Mouse (Mus musculus): ENCODE measurements at regions not wholly inside any gene's neighbourhood (a gene's known extent, or its start where the extent isn't known, plus 50 kb on each side); places are given as distances from the start of the nearest gene placed in this dataset.
A peak's percentile ranks its signal among the peaks of the same experiment; 100 is the strongest.

GRCm38 (mm10) chr10:96374293-96375069 is 238.1 kb downstream of the Gm5426 start:
- H3K36me3 ChIP-seq = no peaks in the 10 kb centered on the region
- H3K9ac ChIP-seq = no peak overlapping the region
- H3K4me1 ChIP-seq = peaks cover 17% of the 10 kb centered on the region
- H3K4me3 ChIP-seq = no peak overlapping the region
- no peaks in the 10 kb centered on the region for H3K9me3 ChIP-seq
- H3K27me3 ChIP-seq = no peaks in the 10 kb centered on the region
- 85% methylated on average over 12 of the region's 12 CpGs for WGBS
- no peak overlapping the region for H3K4me2 ChIP-seq
- no peak for ATAC-seq (ENCODE audit: insufficient number of reproducible peaks, insufficient read depth, low FRiP score, low TSS enrichment, low read depth)
- H3K27ac ChIP-seq = no peak overlapping the region

- WGBS = 89% methylated on average over 3 of the region's 3 CpGs
These were observed 238.7 kb downstream of the Gm5426 start for GRCm38 (mm10) chr10:96375070-96375447.

GRCm38 (mm10) chr10:96377549-96377948 is 239.3 kb upstream of the Btg1 start:
- Histone ChIP-seq H3K27me3 (no peaks in the 10 kb centered on the region), H3K9ac (no peak overlapping the region), H3K4me1 (0 out of 2 replicates have a peak, but pooled peaks cover 8% of the 10 kb centered on the region), H3K9me3 (no peaks in the 10 kb centered on the region), H3K4me3 (no peak overlapping the region), H3K36me3 (no peaks in the 10 kb centered on the region), H3K4me2 (no peak overlapping the region), H3K27ac (no peak overlapping the region)
- WGBS = 79% methylated on average over 4 of the region's 4 CpGs
- ATAC-seq (ENCODE audit: insufficient number of reproducible peaks, insufficient read depth, low FRiP score, low TSS enrichment, low read depth) = no peak

More at GRCm38 (mm10) chr10:96375070-96375447, 238.7 kb downstream of the Gm5426 start:
- ATAC-seq (ENCODE audit: insufficient number of reproducible peaks, insufficient read depth, low FRiP score, low TSS enrichment, low read depth) = no peak
- H3K4me2 ChIP-seq = no peak overlapping the region
- H3K27me3 ChIP-seq = no peaks in the 10 kb centered on the region
- no peaks in the 10 kb centered on the region for H3K36me3 ChIP-seq
- H3K27ac ChIP-seq = no peak overlapping the region
- peaks cover 17% of the 10 kb centered on the region for H3K4me1 ChIP-seq
- H3K9me3 ChIP-seq = no peaks in the 10 kb centered on the region
- no peak overlapping the region for H3K9ac ChIP-seq
- no peak overlapping the region for H3K4me3 ChIP-seq

- ATAC-seq (ENCODE audit: insufficient number of reproducible peaks, insufficient read depth, low FRiP score, low TSS enrichment, low read depth) = no peak
- Histone ChIP-seq H3K4me2 (no peak overlapping the region), H3K4me3 (no peak overlapping the region), H3K9ac (no peak overlapping the region), H3K9me3 (no peaks in the 10 kb centered on the region), H3K27me3 (no peaks in the 10 kb centered on the region), H3K4me1 (no peaks in the 10 kb centered on the region), H3K27ac (no peak overlapping the region), H3K36me3 (no peaks in the 10 kb centered on the region)
- 82% methylated on average over 9 of the region's 9 CpGs for WGBS
These were observed 237.6 kb upstream of the Btg1 start for GRCm38 (mm10) chr10:96379016-96379771.

DNA sequence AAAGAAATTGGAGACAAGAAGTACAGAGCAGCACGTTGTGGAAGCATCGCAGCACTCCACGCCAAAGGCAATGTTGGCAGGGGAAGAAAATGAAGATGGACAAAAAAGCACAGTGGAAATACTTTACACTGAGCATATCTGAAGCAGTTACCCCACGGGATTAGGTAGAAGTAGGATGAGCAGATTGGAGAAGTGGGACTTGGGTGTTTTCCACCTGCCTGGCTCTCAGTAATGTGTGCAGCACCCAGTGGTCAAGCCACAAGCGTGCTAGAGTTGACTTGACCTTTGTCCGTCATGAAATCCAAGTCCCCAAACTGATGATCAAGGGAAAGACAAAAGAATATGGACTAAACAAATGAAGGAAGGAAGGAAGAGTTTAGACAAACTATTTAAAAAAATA is 235.1 kb upstream of the Btg1 start:
- no peaks in the 10 kb centered on the region for H3K27me3 ChIP-seq
- no peak overlapping the region for H3K9ac ChIP-seq
- no peak overlapping the region for H3K4me3 ChIP-seq
- no peak overlapping the region for H3K4me2 ChIP-seq
- no peak overlapping the region for H3K27ac ChIP-seq
- WGBS = 88% methylated on average over 6 of the region's 6 CpGs
- no peaks in the 10 kb centered on the region for H3K36me3 ChIP-seq
- H3K4me1 ChIP-seq = no peaks in the 10 kb centered on the region
- no peak for ATAC-seq (ENCODE audit: insufficient number of reproducible peaks, insufficient read depth, low FRiP score, low TSS enrichment, low read depth)
- no peaks in the 10 kb centered on the region for H3K9me3 ChIP-seq

- H3K4me3 ChIP-seq = no peak overlapping the region
- no peak for ATAC-seq (ENCODE audit: insufficient number of reproducible peaks, insufficient read depth, low FRiP score, low TSS enrichment, low read depth)
- H3K27me3 ChIP-seq = no peaks in the 10 kb centered on the region
- H3K9ac ChIP-seq = no peak overlapping the region
- 63% methylated on average over 3 of the region's 3 CpGs for WGBS
- no peak overlapping the region for H3K27ac ChIP-seq
- H3K36me3 ChIP-seq = no peaks in the 10 kb centered on the region
- no peaks in the 10 kb centered on the region for H3K9me3 ChIP-seq
- H3K4me1 ChIP-seq = peaks cover 8% of the 10 kb centered on the region; the same call in 1 of the 2 replicates
- H3K4me2 ChIP-seq = no peak overlapping the region
These were observed 225.1 kb upstream of the Btg1 start for GRCm38 (mm10) chr10:96391748-96392147.

DNA sequence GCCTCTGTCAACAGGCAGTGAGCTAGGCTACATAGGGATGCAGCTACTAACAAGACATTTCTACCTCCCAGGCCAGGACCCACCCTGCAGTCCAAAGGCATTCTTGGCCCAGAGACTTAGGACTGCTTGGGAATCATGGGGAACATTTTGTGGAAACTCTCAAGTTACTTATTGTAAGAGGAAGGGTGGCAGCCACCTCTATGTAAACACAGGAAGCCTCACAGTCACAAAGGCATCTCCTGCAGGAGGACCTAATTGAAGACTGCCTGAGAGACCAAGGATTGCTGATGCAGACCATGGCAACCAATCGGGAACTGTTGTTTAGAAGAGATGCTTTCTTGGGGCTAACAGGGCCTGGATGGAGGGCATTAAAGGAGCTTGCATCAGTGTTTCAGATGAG is 224.0 kb upstream of the Btg1 start:
- Histone ChIP-seq H3K9ac (no peak overlapping the region), H3K27me3 (no peaks in the 10 kb centered on the region), H3K9me3 (no peaks in the 10 kb centered on the region), H3K36me3 (no peaks in the 10 kb centered on the region), H3K4me3 (no peak overlapping the region), H3K4me1 (peaks cover 14% of the 10 kb centered on the region), H3K27ac (no peak overlapping the region), H3K4me2 (no peak overlapping the region)
- WGBS = 71% methylated on average over 1 of the region's 1 CpGs
- ATAC-seq (ENCODE audit: insufficient number of reproducible peaks, insufficient read depth, low FRiP score, low TSS enrichment, low read depth) = no peak

- no peak overlapping the region for H3K4me2 ChIP-seq
- no peak overlapping the region for H3K4me3 ChIP-seq
- H3K9me3 ChIP-seq = no peaks in the 10 kb centered on the region
- H3K27ac ChIP-seq = no peak overlapping the region
- WGBS = 89% methylated on average over 3 of the region's 3 CpGs
- ATAC-seq (ENCODE audit: insufficient number of reproducible peaks, insufficient read depth, low FRiP score, low TSS enrichment, low read depth) = no peak
- H3K4me1 ChIP-seq = peaks cover 26% of the 10 kb centered on the region
- no peak overlapping the region for H3K9ac ChIP-seq
- no peaks in the 10 kb centered on the region for H3K36me3 ChIP-seq
- no peaks in the 10 kb centered on the region for H3K27me3 ChIP-seq
These were observed 222.6 kb upstream of the Btg1 start for GRCm38 (mm10) chr10:96394210-96394609.

DNA sequence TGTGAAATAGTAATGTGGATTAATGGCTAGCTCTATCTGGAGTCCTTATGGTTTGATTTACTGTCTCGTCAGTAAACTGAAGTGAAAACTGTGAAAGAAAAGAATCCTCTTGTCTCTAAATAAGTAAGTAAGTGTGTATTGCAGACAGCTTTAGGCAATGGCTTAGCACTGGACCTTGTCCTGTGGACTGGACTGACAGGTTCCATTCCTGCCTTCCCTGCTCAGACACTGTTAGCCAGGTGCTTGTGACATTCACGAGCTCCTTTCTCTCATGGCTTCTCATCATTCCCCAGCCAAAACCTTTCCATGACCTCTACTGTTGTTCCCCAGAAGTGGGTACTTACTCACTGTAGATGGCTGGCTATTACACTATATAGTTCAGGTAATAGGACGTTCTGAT is 221.8 kb upstream of the Btg1 start:
- no peak for ATAC-seq (ENCODE audit: insufficient number of reproducible peaks, insufficient read depth, low FRiP score, low TSS enrichment, low read depth)
- WGBS = 51% methylated on average over 3 of the region's 3 CpGs
- Histone ChIP-seq H3K4me1 (peaks cover 33% of the 10 kb centered on the region), H3K27me3 (no peaks in the 10 kb centered on the region), H3K4me3 (no peak overlapping the region), H3K36me3 (no peaks in the 10 kb centered on the region), H3K9me3 (no peaks in the 10 kb centered on the region), H3K27ac (no peak overlapping the region), H3K4me2 (no peak overlapping the region), H3K9ac (no peak overlapping the region)

- Histone ChIP-seq H3K27me3 (no peaks in the 10 kb centered on the region), H3K4me3 (no peak overlapping the region), H3K4me2 (no peak overlapping the region), H3K9ac (no peak overlapping the region), H3K36me3 (no peaks in the 10 kb centered on the region), H3K9me3 (no peaks in the 10 kb centered on the region), H3K4me1 (peaks cover 33% of the 10 kb centered on the region), H3K27ac (peak overlapping the region; percentile 34; the same call in 1 of the 2 replicates)
- 31% methylated on average over 13 of the region's 13 CpGs for WGBS
- no peak for ATAC-seq (ENCODE audit: insufficient number of reproducible peaks, insufficient read depth, low FRiP score, low TSS enrichment, low read depth)
These were observed 218.8 kb upstream of the Btg1 start for GRCm38 (mm10) chr10:96397931-96398561.

DNA sequence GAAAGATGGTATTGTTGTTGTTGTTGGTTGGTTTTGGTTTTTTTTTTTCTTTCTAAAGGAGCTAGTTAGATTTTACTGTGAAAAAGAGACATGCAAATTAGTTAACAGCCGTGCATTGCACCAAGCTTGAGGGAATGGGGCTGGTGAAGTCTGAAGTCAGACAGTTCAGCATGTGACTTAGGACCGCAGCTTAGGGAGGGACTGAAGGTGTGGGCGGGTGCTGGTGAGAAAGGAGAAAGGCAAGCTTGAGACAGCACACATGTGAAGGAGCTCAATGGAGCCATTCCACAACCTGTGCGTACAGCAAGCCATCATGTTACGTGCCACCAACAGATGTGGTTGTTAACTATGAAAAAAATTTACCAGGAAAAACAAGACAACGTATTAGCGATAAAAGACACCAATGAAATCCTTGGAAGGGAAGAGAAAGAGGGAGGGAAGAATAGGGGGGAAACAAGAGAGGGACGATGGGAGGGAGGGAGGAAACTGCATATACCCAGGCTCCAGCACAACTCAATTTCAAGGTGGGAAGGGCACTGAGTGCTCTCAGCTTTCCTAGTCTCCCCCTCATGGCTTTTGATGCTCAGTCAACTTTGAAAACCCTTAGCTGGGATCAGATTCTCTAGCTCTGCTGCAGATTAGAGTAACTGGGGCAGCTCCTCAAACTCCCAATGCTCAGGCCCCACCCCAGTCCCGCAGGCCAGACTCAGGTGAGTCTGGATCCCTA is 218.1 kb upstream of the Btg1 start:
- H3K36me3 ChIP-seq = no peaks in the 10 kb centered on the region

More for the DNA sequence above, 218.1 kb upstream of the Btg1 start:
- Histone ChIP-seq H3K4me1 (peaks cover 33% of the 10 kb centered on the region), H3K4me3 (no peak overlapping the region), H3K27me3 (no peaks in the 10 kb centered on the region), H3K4me2 (no peak overlapping the region), H3K9ac (no peak overlapping the region), H3K9me3 (no peaks in the 10 kb centered on the region), H3K27ac (0 out of 2 replicates have a peak overlapping the region, but pooled peaks have one; percentile 34)
- WGBS = 63% methylated on average over 9 of the region's 9 CpGs
- no peak for ATAC-seq (ENCODE audit: insufficient number of reproducible peaks, insufficient read depth, low FRiP score, low TSS enrichment, low read depth)

All from embryonic facial prominence, embryonic 13.5 days (tissue).